Mouse (Mus musculus): ENCODE measurements around the gene Chd4.

- no peak for TF ChIP-seq EP300 (IDR thresholded peaks at IDR 0.05; ENCODE audit: low read depth)
- TF ChIP-seq CTCF (IDR thresholded peaks at IDR 0.05; ENCODE audit: low read depth), result no peak
Measured at GRCm38 (mm10) chr6:125147329-125147728, 51.5 kb downstream of the Chd4 start.

All from liver, postnatal 0 days (tissue).